Mouse (Mus musculus) liver, postnatal 0 days (tissue): ENCODE measurements at regions not wholly inside any gene's neighbourhood (a gene's known extent, or its start where the extent isn't known, plus 50 kb on each side); places are given as distances from the start of the nearest gene placed in this dataset.

Experiments used
- ATAC-seq: fragments of 200-750 bp; cut with Nextera tagmentation; 2 replicates; pipeline ENCODE4 v1.8.0; 2017; ENCODE audit warnings: mild to moderate bottlenecking, moderate library complexity
- DNase-seq: peaks from one replicate; pipeline ENCODE4 v3.0.0-alpha.2; 2016
- H3K27ac ChIP-seq: fragments of 300-500 bp; sonication (generic); 2 replicates; pipeline ENCODE4 v1.5.1; 2014; ENCODE audit warnings: antibody characterized with exemption, moderate library complexity, mild to moderate bottlenecking, low read depth
- H3K27me3 ChIP-seq: fragments of 300-500 bp; sonication (generic); 2 replicates; pipeline ENCODE4 v1.6.1; 2014; ENCODE audit warnings: low read length, control low read depth, mixed read lengths; ENCODE audit not compliant: insufficient read depth
- H3K36me3 ChIP-seq: fragments of 300-500 bp; sonication (generic); replicated peaks from 2 replicates; pipeline ENCODE4 v1.6.1; 2014; ENCODE audit warnings: mild to moderate bottlenecking, control low read depth, low read length, moderate library complexity, mixed read lengths; ENCODE audit not compliant: insufficient read depth
- H3K4me1 ChIP-seq: fragments of 300-500 bp; sonication (generic); 2 replicates; pipeline ENCODE4 v1.6.1; 2014; ENCODE audit warnings: antibody characterized with exemption, mild to moderate bottlenecking, control low read depth; ENCODE audit not compliant: insufficient read depth
- H3K4me2 ChIP-seq: fragments of 300-500 bp; sonication (generic); 2 replicates; pipeline ENCODE4 v1.6.1; 2014; ENCODE audit warnings: low read depth, mild to moderate bottlenecking, low read length, moderate library complexity, mixed read lengths
- H3K4me3 ChIP-seq: fragments of 300-500 bp; sonication (generic); 2 replicates; pipeline ENCODE4 v1.5.1; 2014; ENCODE audit warnings: low read depth, low read length
- H3K9ac ChIP-seq: fragments of 300-500 bp; sonication (generic); replicated peaks from 2 replicates; pipeline ENCODE4 v1.6.1; 2014; ENCODE audit warnings: mild to moderate bottlenecking, moderate library complexity
- H3K9me3 ChIP-seq: fragments of 300-500 bp; sonication (generic); 2 replicates; pipeline ENCODE4 v1.6.1; 2016; ENCODE audit warnings: mild to moderate bottlenecking, control low read depth, low read length, mixed read lengths
- CTCF ChIP-seq: sonication (generic); IDR thresholded peaks from 2 replicates; pipeline ENCODE4 v1.5.1; 2016; ENCODE audit warnings: antibody characterized with exemption, low read depth
- EP300 ChIP-seq: IDR thresholded peaks from 2 replicates; pipeline ENCODE4 v1.6.1; 2016; ENCODE audit warnings: antibody characterized with exemption, low read depth, mild to moderate bottlenecking
- WGBS: fragments of 180-500 bp; shearing (Covaris S2); extraction: QIAGEN DNeasy Blood & Tissue Kit; methylation state at CpG from one replicate; pipeline ENCODE4 v1.1.7; 2014; ENCODE audit not compliant: insufficient replicate concordance; 5-methylcytosine and 5-hydroxymethylcytosine counted together

DNA sequence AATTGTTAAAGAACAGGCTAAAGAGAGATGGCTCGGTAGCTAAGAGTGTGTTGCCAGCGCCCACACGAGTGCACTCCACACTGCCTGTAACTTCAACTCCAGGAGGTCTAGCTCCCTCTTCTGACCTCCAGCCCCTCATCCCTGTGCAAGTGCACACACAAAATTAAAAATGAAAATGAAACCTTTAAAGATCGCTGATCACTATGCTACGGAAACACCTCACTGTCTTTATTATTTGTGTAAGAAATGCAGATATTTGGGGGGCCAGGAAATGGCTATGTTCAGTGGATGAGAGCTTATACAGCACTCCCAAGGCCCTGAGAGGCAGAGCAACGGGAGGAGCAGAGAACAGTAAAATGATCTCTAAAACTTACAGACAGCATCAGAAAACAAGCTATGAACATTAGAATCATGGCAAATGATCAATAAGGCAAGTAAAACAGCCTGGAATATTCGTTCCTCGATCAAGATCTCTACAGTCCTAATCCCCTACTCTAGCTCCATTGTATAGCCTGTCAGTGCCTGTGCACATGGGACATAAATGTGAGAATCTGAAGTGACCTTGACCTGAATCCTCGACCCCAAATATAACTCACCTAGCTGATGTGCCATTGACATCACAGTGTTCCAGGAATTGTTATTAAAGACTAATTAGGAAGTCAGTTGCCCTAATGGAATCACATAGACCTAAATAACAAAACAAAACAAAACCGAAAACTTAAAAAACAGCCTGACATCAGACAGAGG, 64.4 kb upstream of the S1pr1 start:
- ATAC-seq, result no peak
- DNase-seq, result no peak
- no peaks in the 10 kb centered on the region for H3K27me3 ChIP-seq
- TF ChIP-seq CTCF (no peak), EP300 (no peak)
- no peaks in the 10 kb centered on the region for H3K9me3 ChIP-seq
- no peaks in the 10 kb centered on the region for H3K4me1 ChIP-seq
- no peak overlapping the region for H3K9ac ChIP-seq
- no peaks in the 10 kb centered on the region for H3K36me3 ChIP-seq
- H3K4me2 ChIP-seq, result no peak overlapping the region
- H3K27ac ChIP-seq, result no peak overlapping the region
- H3K4me3 ChIP-seq, result no peak overlapping the region
- WGBS, result 85% methylated on average over 10 of the region's 10 CpGs

GRCm38 (mm10) chr3:115779906-115780305, 65.0 kb upstream of the S1pr1 start:
- no peaks in the 10 kb centered on the region for H3K9me3 ChIP-seq
- 79% methylated on average over 5 of the region's 5 CpGs for WGBS
- no peaks in the 10 kb centered on the region for H3K4me1 ChIP-seq
- DNase-seq (no peak), ATAC-seq (no peak)
- no peaks in the 10 kb centered on the region for H3K36me3 ChIP-seq
- H3K9ac ChIP-seq, result no peak overlapping the region
- TF ChIP-seq CTCF (no peak), EP300 (no peak)
- no peak overlapping the region for H3K27ac ChIP-seq
- H3K4me2 ChIP-seq, result no peak overlapping the region
- no peaks in the 10 kb centered on the region for H3K27me3 ChIP-seq
- H3K4me3 ChIP-seq, result no peak overlapping the region

DNA sequence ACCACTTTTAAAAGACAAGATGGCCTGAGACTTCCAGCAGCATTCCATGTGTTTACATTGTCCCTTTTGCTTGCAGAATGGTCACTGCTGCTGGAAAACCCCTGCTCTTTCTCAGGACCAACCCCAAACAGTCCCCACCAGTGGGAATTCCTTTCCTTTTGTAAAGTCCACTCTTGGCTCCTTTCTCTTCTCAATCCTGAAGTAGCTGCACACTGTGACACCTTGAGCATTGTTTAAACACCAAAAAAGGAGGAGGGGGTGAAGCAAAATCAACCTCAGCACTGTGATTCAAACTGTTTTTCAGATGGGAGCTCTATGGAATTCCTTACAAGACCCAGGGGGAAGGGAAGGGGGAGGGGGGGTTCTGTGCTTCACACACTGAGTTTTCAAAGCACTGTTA, 67.9 kb upstream of the S1pr1 start:
- TF ChIP-seq CTCF, result no peak
- TF ChIP-seq EP300, result no peak
- Histone ChIP-seq H3K27ac (no peak overlapping the region), H3K9me3 (no peaks in the 10 kb centered on the region), H3K4me2 (no peak overlapping the region), H3K4me3 (no peak overlapping the region), H3K27me3 (no peaks in the 10 kb centered on the region), H3K9ac (no peak overlapping the region), H3K36me3 (no peaks in the 10 kb centered on the region), H3K4me1 (no peaks in the 10 kb centered on the region)
- ATAC-seq, result no peak
- no peak for DNase-seq

DNA sequence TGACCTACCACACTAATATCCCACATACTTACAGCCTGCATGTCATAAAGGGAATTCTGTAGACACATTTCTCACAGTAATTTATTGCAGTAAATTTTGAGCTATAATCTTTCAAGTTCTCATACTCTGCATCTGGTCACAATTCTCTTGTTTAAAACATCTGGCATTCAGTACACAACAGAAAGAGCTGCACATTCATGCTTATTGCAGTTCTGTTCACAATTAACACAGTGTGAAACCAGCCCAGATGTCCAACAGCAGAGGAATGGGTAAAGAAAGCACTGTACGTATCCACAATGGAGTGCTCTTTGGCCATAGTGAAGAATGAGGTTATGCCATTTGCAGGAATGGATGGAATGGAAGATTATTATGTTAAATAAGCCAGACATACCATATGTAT, 72.5 kb upstream of the S1pr1 start:
- Histone ChIP-seq H3K27me3 (no peaks in the 10 kb centered on the region), H3K4me1 (no peaks in the 10 kb centered on the region), H3K9ac (no peak overlapping the region), H3K9me3 (no peaks in the 10 kb centered on the region), H3K4me3 (no peak overlapping the region), H3K27ac (no peak overlapping the region), H3K4me2 (no peak overlapping the region), H3K36me3 (no peaks in the 10 kb centered on the region)
- no peak for TF ChIP-seq EP300
- no peak for TF ChIP-seq CTCF
- 71% methylated on average over 1 of the region's 1 CpGs for WGBS
- ATAC-seq, result no peak
- no peak for DNase-seq

- H3K27ac ChIP-seq, result no peak overlapping the region
- H3K27me3 ChIP-seq, result no peaks in the 10 kb centered on the region
- ATAC-seq, result no peak
- H3K9ac ChIP-seq, result no peak overlapping the region
- TF ChIP-seq CTCF, result no peak
- no peak for TF ChIP-seq EP300
- H3K4me2 ChIP-seq, result no peak overlapping the region
- H3K4me3 ChIP-seq, result no peak overlapping the region
- H3K9me3 ChIP-seq, result no peaks in the 10 kb centered on the region
- WGBS, result 68% methylated on average over 3 of the region's 3 CpGs
- no peak for DNase-seq
- peaks cover 3% of the 10 kb centered on the region for H3K4me1 ChIP-seq
- H3K36me3 ChIP-seq, result no peaks in the 10 kb centered on the region
Measured at GRCm38 (mm10) chr3:115788525-115788924, 73.7 kb upstream of the S1pr1 start.

DNA sequence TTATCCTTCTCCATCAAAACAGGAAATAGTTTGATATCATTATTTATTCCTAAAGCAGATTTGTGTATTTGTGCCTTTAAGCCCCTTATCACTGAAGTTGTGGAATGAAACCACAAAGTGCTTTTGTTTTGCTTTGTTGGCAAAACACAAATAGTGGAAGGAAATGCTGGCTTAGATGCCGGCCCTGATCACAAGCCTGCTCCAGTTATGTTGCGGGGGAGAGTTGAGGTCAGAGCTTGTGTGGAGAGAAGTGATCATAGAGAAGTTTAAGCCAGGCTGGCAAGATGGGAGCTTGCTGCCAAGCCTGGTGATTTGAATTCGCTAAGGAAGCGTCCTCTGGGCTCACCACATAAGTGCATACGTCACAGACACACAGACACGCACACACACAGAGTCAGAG, 74.2 kb upstream of the S1pr1 start:
- WGBS, result 64% methylated on average over 6 of the region's 6 CpGs
- Histone ChIP-seq H3K9ac (no peak overlapping the region), H3K27ac (no peak overlapping the region), H3K9me3 (no peaks in the 10 kb centered on the region), H3K4me3 (no peak overlapping the region), H3K36me3 (no peaks in the 10 kb centered on the region), H3K27me3 (no peaks in the 10 kb centered on the region), H3K4me1 (peaks cover 7% of the 10 kb centered on the region), H3K4me2 (no peak overlapping the region)
- TF ChIP-seq EP300, result no peak
- no peak for TF ChIP-seq CTCF
- ATAC-seq (no peak), DNase-seq (no peak)
